Mouse (Mus musculus) heart, adult 2 months (tissue): ENCODE results near the gene Cfap43. TPM values are rescaled to one million over a fixed set of nuclear protein-coding genes. Genes with fewer than 3 reads are reported as not detected.

Source experiments
- DNase-seq, 2 experiments: peaks; one replicate each; pipeline ENCODE4 v3.0.0; 2021
- H3K27ac ChIP-seq: fragments of 200-600 bp; 2 replicates; pipeline ENCODE4 v1.8.1; 2022
- H3K27me3 ChIP-seq: fragments of 200-500 bp; 2 replicates; pipeline ENCODE4 v1.6.1; 2012; ENCODE audit warnings: mild to moderate bottlenecking, low read length, inconsistent platforms, mixed read lengths; ENCODE audit not compliant: control insufficient read depth, insufficient read depth
- H3K36me3 ChIP-seq: fragments of 200-500 bp; 2 replicates; pipeline ENCODE4 v1.6.1; 2012; ENCODE audit warnings: low read length, inconsistent platforms; ENCODE audit not compliant: control insufficient read depth, insufficient read depth
- H3K4me1 ChIP-seq: fragments of 200-500 bp; 2 replicates; pipeline ENCODE4 v1.6.1; 2011; ENCODE audit warnings: low read length; ENCODE audit not compliant: control insufficient read depth, insufficient read depth
- H3K4me3 ChIP-seq: fragments of 200-600 bp; 2 replicates; pipeline ENCODE4 v1.8.1; 2022
- H3K79me2 ChIP-seq: fragments of 200-500 bp; replicated peaks from 2 replicates; pipeline ENCODE4 v1.6.1; 2012; ENCODE audit warnings: mild to moderate bottlenecking, inconsistent platforms, low read length, moderate library complexity, mixed read lengths; ENCODE audit not compliant: control insufficient read depth, insufficient read depth
- H3K9ac ChIP-seq: fragments of 200-500 bp; 2 replicates; pipeline ENCODE4 v1.6.1; 2012; ENCODE audit warnings: low read depth, mild to moderate bottlenecking, control low read depth, inconsistent platforms, low read length, mixed read lengths
- CTCF ChIP-seq: fragments of 200-600 bp; IDR thresholded peaks from 2 replicates; pipeline ENCODE4 v1.8.1; 2022; ENCODE audit warnings: antibody characterized with exemption, mild to moderate bottlenecking, moderate library complexity
- EP300 ChIP-seq: fragments of 200-500 bp; IDR thresholded peaks from 2 replicates; pipeline ENCODE4 v1.6.1; 2011; ENCODE audit warnings: low read depth, low read length, control low read depth; ENCODE audit not compliant: insufficient read depth
- POLR2A ChIP-seq: fragments of 200-500 bp; IDR thresholded peaks from 2 replicates; pipeline ENCODE4 v1.6.1; 2011; ENCODE audit warnings: mild to moderate bottlenecking, low read depth, low read length, control low read depth; ENCODE audit not compliant: insufficient read depth
- WGBS: fragments of 180-500 bp; shearing (Covaris S2); methylation state at CpG from one replicate; pipeline ENCODE4 v1.1.7; 2018; 5-methylcytosine and 5-hydroxymethylcytosine counted together
- intact Hi-C: fragments of 180-260 bp; cut with DNase I; formaldehyde crosslinking; loops from one replicate; pipeline ENCODE4 v1.15.1; 2025
- polyA plus RNA-seq: library from polyadenylated mRNA; depleted of rRNA; stranded (reverse); fragments of >200 nt; gene quantifications from 2 replicates; pipeline ENCODE4 v1.2.3, GENCODE M21; 2012
- total RNA-seq, 2 experiments: library from RNA; stranded (reverse); gene quantifications; 2 replicates each; pipeline ENCODE4 v1.2.3; 2021

Gene Cfap43
- total and polyA plus RNA-seq, 3 experiments, result 0.86 TPM; not detected in 2

DNA sequence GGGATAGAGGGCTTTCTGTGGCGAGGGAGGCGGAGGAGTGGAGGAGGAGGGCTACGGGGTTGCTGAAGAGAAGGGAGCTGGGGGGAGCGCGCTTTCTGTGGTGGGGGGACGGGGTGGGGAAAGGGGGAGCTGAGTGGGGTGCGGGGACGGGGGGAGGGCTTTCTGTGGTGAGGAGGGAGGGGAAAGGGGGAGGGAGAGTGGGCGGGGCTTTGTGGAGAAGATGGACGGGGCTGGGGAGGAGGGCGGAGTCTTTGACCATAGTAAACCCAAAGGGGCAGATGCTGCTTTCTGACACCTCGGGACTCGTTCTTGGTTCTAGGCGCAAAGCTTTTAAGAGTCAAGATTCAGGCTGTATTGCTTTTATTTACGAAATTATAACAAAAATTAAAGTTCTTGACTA is 187.2 kb downstream of the Cfap43 start:
- no peaks in the 10 kb centered on the region for H3K27me3 ChIP-seq
- intact Hi-C loops, result loop anchor here (1.0 to 10.0 kb wide), 4 partner anchors 153 to 377 kb away; partner anchors contain the start of gene Slk
- H3K4me3 ChIP-seq, result peak overlapping the region; percentile 88
- peaks cover 34% of the 10 kb centered on the region for H3K36me3 ChIP-seq
- DNase-seq, result no peak
- peaks cover 1% of the 10 kb centered on the region for H3K4me1 ChIP-seq
- H3K27ac ChIP-seq, result peak overlapping the region; percentile 88
- no peak for TF ChIP-seq EP300
- no peak for TF ChIP-seq CTCF
- TF ChIP-seq POLR2A, result no peak
- peak overlapping the region; percentile 83 for H3K9ac ChIP-seq
- WGBS, result 2% methylated on average over 11 of the region's 15 CpGs
- 0 out of 2 replicates have a peak, but pooled peaks cover 3% of the 10 kb centered on the region for H3K79me2 ChIP-seq

DNA sequence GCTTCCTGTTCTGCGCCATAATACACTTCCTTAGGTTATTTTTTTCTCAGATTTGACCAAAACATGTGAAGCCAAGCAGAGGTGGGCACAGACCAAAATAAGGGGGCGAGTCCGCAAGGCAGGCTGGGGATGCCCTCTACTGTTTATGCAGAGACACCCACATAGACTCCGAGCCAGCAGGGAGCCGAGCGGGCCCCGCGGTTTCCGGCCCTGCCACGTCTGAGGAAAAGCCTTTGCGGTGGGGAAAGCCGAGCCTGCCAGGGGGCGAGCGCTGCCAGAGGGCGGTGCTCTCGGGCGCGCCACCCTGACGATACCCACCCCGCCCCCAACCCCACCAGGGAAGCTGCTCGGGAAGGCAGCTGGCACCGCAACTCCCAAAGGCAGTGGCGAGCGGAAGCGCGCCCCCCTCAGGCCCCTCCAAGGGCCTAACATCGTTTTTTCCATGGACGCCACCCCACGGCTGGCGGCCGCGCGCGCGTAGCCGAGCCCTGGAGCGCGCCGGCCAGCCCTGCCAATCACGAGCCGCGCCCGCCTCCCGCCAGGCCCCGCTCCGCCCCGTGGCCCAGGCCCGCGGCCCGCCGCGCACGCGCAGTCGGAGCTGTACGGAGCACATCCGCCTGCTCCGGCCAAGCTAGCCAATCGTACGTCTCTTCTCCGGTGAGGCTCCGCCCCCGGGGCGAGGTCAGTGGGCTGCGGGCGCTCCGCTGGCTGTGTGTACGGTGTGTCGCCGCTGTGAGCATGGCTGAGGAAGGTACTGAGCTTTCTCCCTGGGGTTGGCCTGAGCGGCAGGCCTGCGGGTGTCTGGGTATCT is 187.8 kb downstream of the Cfap43 start, which contains the start of gene Sfr1:
Gene Sfr1 (plus strand): TSS at position 612 of the 811 bp plus-strand sequence.
- peak within 1 kb of the TSS; percentile 88 for H3K27ac ChIP-seq
- WGBS, result under 1% methylated on average over 69 of the region's 72 CpGs
- no peaks in the 10 kb centered on the region; the same call in 1 of the 2 replicates for H3K4me1 ChIP-seq
- H3K36me3 ChIP-seq, result peaks cover 28% of the 10 kb centered on the region
- H3K4me3 ChIP-seq, result peak within 1 kb of the TSS; percentile 88
- TF ChIP-seq EP300 (0 out of 2 replicates have a peak, but pooled peaks have one; percentile 49), CTCF (peak; percentile 67), POLR2A (peak; percentile 94)
- H3K79me2 ChIP-seq, result 0 out of 2 replicates have a peak, but pooled peaks cover 3% of the 10 kb centered on the region
- peak within 1 kb of the TSS; percentile 83 for H3K9ac ChIP-seq
- peak; percentile 99 to 100 for DNase-seq
- intact Hi-C loops, result loop anchor here (1.0 to 10.0 kb wide), 4 partner anchors 152 to 376 kb away; partner anchors contain the start of gene Slk
- H3K27me3 ChIP-seq, result no peaks in the 10 kb centered on the region

DNA sequence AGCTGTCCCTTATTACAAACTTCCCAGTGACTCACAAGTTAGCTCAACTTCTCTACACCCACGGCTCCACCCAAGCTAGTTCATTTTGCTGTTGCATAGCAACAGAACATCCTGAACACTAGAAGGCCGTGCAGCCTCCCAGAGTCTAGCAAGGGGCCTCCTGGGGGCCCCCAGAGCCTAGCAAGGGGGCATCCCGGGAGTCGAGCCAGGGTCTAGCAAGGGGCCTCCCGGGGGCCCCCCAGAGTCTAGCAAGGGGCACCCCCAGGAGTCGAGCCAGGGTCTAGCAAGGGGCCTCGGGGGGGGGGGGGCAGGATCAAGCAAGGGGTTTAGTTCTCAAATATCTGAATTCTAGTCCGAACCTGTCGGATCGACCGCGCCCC is 188.4 kb downstream of the Cfap43 start:
- TF ChIP-seq POLR2A, result no peak
- TF ChIP-seq EP300, result no peak
- no peaks in the 10 kb centered on the region; the same call in 1 of the 2 replicates for H3K4me1 ChIP-seq
- H3K27me3 ChIP-seq, result no peaks in the 10 kb centered on the region
- H3K9ac ChIP-seq, result peak overlapping the region; percentile 57
- 0% methylated on average over 12 of the region's 12 CpGs for WGBS
- intact Hi-C loops, result loop anchor here (1.0 to 10.0 kb wide), 4 partner anchors 151 to 376 kb away; partner anchors contain the start of gene Slk
- H3K79me2 ChIP-seq, result 0 out of 2 replicates have a peak, but pooled peaks cover 3% of the 10 kb centered on the region
- H3K27ac ChIP-seq, result peak overlapping the region; percentile 88
- peak overlapping the region; percentile 88 for H3K4me3 ChIP-seq
- peaks cover 22% of the 10 kb centered on the region for H3K36me3 ChIP-seq
- peak; percentile 79 to 82 for DNase-seq

DNA sequence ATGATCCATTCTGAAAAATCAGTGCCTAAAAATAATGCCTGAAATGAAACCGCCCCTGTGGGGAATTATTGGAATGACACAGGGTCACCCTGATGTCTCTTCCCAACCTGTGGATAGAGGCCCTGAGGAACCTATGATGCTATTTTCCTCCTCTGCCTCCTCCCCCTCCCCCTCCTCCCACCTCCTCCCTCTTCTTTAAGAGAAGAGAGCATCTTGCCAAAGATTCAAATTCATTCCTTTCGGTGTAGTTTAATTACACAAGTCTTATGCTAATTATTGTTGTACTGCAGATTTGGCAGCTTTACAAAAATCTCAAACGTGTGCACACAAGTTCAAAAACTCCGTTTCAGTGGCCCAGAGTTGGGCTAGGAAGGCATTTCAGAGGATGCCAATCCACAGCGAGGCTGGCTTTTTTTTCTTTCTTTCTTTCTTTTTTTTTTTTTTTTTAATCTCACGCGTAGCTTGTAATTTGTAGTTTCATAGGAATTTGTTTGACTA is 193.4 kb downstream of the Cfap43 start:
- no peak overlapping the region for H3K9ac ChIP-seq
- TF ChIP-seq POLR2A (no peak), CTCF (no peak), EP300 (no peak)

DNA sequence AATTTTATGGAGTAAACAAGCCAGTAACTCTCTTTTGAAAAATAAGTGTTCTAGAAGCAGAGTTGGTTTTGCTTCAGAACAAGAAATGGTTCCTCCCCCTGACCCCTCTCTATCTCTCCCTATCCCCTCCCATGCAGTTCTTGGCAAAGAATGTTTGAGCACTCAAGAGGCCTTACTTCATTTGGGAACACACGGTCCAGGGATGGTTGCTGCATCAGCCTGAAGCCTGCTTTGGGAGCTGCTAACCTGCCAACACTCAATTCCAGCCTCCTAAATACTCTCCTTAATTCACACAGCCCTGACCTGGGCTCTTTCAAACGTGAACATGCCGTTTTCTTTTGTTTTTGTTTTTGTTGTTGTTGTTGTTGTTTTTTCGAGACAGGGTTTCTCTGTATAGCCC is 194.2 kb downstream of the Cfap43 start:
- no peak for TF ChIP-seq POLR2A
- H3K4me1 ChIP-seq, result no peaks in the 10 kb centered on the region
- intact Hi-C loops, result no loop called here
- no peaks in the 10 kb centered on the region for H3K79me2 ChIP-seq
- no peaks in the 10 kb centered on the region for H3K27me3 ChIP-seq
- WGBS, result 53% methylated on average over 4 of the region's 4 CpGs
- DNase-seq, result no peak
- no peak overlapping the region for H3K4me3 ChIP-seq
- no peak overlapping the region for H3K27ac ChIP-seq
- no peak overlapping the region for H3K9ac ChIP-seq
- no peaks in the 10 kb centered on the region for H3K36me3 ChIP-seq

More for the DNA sequence above, 193.4 kb downstream of the Cfap43 start:
- 65% methylated on average over 7 of the region's 7 CpGs for WGBS
- DNase-seq, result no peak
- intact Hi-C loops, result no loop called here
- no peaks in the 10 kb centered on the region for H3K27me3 ChIP-seq
- H3K4me1 ChIP-seq, result no peaks in the 10 kb centered on the region
- H3K79me2 ChIP-seq, result no peaks in the 10 kb centered on the region
- H3K4me3 ChIP-seq, result no peak overlapping the region
- no peak overlapping the region for H3K27ac ChIP-seq
- H3K36me3 ChIP-seq, result no peaks in the 10 kb centered on the region

DNA sequence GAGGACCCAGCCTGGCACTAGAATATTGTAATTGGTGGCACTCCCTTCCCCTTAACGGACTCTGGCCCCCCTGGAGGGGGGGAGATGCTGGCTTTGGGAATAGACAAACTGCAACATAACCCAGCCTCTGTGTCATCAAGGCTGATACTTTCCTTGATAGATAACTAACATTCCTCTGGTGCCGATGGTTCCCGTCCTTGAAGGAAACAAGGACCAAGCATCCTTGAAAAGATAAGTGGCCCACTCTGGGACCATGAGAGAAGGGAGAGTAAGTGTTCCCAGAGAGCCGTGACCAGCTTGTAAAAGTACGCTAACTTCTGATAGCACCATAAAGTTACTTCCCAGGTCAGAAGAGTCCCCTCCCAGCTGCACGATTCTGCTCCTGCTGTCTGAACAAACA is 196.6 kb downstream of the Cfap43 start:
- H3K79me2 ChIP-seq, result no peaks in the 10 kb centered on the region
- H3K4me1 ChIP-seq, result no peaks in the 10 kb centered on the region
- no peak overlapping the region for H3K9ac ChIP-seq
- no peak overlapping the region for H3K27ac ChIP-seq
- H3K4me3 ChIP-seq, result no peak overlapping the region
- WGBS, result 33% methylated on average over 6 of the region's 6 CpGs
- intact Hi-C loops, result no loop called here
- no peak for DNase-seq
- TF ChIP-seq EP300 (no peak), POLR2A (no peak), CTCF (no peak)
- H3K27me3 ChIP-seq, result no peaks in the 10 kb centered on the region
- H3K36me3 ChIP-seq, result no peaks in the 10 kb centered on the region
